Mouse (Mus musculus): ENCODE results near the gene Pramel6. TPM values are rescaled to one million over a fixed set of nuclear protein-coding genes. Genes with fewer than 3 reads are reported as not detected.
"Not testable (repeated sequence)": the region's sequence is repeated elsewhere in the genome, so short reads cannot be mapped to it uniquely, and the experiment has no call there.

Pramel6 gene
- total RNA-seq (2014; rRNA removed): not detected in 2 replicates
- polyA plus RNA-seq (2015; fragmentation: Nextera tagmentation; extraction: Ambion mirVana): not detected in 2 replicates

- H3K27ac ChIP-seq (ENCODE audit: low read depth, low read length): no peak within 1 kb of the TSS
- ATAC-seq (no peak), DNase-seq (no peak)
- WGBS: 91% methylated on average over 6 of the region's 6 CpGs
- no peaks in the 10 kb centered on the region for H3K27me3 ChIP-seq (ENCODE audit: insufficient read depth, low read length)
- H3K36me3 ChIP-seq (ENCODE audit: insufficient read depth): no peaks in the 10 kb centered on the region
- H3K4me3 ChIP-seq (ENCODE audit: low read depth, low read length): no peak within 1 kb of the TSS
- no peak within 1 kb of the TSS for H3K4me2 ChIP-seq (ENCODE audit: low read depth)
- H3K4me1 ChIP-seq (ENCODE audit: insufficient read depth): no peaks in the 10 kb centered on the region
- TF ChIP-seq CTCF (IDR thresholded peaks at IDR 0.05; ENCODE audit: low read depth): no peak
- H3K9ac ChIP-seq: no peak within 1 kb of the TSS
- H3K9me3 ChIP-seq (ENCODE audit: low read length): 0 out of 2 replicates have a peak, but pooled peaks cover 3% of the 10 kb centered on the region
Observed at GRCm38 (mm10) chr2:87506265-87506664, at the start of gene Pramel6. TSS of gene Pramel6 (plus strand) at chr2:87506565.

GRCm38 (mm10) chr2:87461769-87462168 lies 44.6 kb upstream of the Pramel6 start:
- Histone ChIP-seq H3K27me3 (ENCODE audit: insufficient read depth, low read length) (no peaks in the 10 kb centered on the region), H3K4me1 (ENCODE audit: insufficient read depth) (no peaks in the 10 kb centered on the region), H3K4me2 (ENCODE audit: low read depth) (no peak overlapping the region), H3K9me3 (ENCODE audit: low read length) (no peaks in the 10 kb centered on the region), H3K4me3 (ENCODE audit: low read depth, low read length) (no peak overlapping the region), H3K27ac (ENCODE audit: low read depth, low read length) (no peak overlapping the region), H3K9ac (no peak overlapping the region), H3K36me3 (ENCODE audit: insufficient read depth) (no peaks in the 10 kb centered on the region)
- WGBS: 93% methylated on average over 4 of the region's 4 CpGs
- TF ChIP-seq CTCF (IDR thresholded peaks at IDR 0.05; ENCODE audit: low read depth): no peak
- no peak for DNase-seq
- no peak for ATAC-seq

DNA sequence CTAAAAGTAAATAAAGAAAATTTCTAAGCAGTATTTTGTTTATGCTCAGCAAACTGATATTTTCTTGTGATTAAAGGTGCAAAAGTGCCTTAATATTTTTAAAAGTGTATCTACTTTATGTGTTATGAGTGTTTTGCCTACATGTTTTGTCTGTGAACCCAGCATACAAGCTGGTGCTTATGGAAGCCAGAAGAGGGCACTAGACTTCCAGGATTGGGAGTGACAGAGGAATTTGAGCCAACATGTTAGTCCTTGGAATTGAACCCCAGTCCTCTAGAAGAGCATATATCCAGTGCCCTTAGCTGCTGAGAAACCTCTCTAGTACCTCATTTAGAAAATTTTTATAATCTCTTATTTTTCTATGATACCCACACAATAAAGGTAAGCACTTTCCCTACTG lies 26.2 kb upstream of the Pramel6 start:
- no peak for TF ChIP-seq CTCF (IDR thresholded peaks at IDR 0.05; ENCODE audit: low read depth)
- H3K36me3 ChIP-seq (ENCODE audit: insufficient read depth): no peaks in the 10 kb centered on the region
- H3K9me3 ChIP-seq (ENCODE audit: low read length): no peaks in the 10 kb centered on the region
- H3K27ac ChIP-seq (ENCODE audit: low read depth, low read length): no peak overlapping the region
- ATAC-seq (no peak), DNase-seq (no peak)
- no peaks in the 10 kb centered on the region for H3K27me3 ChIP-seq (ENCODE audit: insufficient read depth, low read length)
- no peak overlapping the region for H3K4me3 ChIP-seq (ENCODE audit: low read depth, low read length)
- no peak overlapping the region for H3K9ac ChIP-seq
- no peaks in the 10 kb centered on the region for H3K4me1 ChIP-seq (ENCODE audit: insufficient read depth)
- H3K4me2 ChIP-seq (ENCODE audit: low read depth): no peak overlapping the region

DNA sequence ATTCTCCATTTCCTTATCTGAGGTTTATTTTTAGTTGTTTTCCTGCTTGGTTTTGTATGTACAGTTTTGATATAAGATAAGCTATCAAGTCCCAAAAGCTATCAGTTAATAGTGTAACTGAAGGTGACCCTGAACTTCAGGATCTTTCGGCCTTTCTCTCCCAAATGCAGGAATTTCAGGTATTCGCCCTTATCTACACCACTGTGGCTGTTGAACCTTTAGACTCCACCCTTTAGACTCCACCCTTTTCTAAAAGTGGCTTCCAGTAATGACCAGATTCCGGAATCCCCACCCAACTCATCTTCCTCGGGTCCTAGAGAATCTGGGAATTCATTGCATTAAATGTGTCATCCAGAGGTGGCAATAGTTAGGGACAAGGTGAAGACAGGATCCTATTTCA lies 25.2 kb upstream of the Pramel6 start:
- ATAC-seq (no peak), DNase-seq (no peak)
- Histone ChIP-seq H3K4me2 (ENCODE audit: low read depth) (no peak overlapping the region), H3K27ac (ENCODE audit: low read depth, low read length) (no peak overlapping the region), H3K9me3 (ENCODE audit: low read length) (no peaks in the 10 kb centered on the region), H3K36me3 (ENCODE audit: insufficient read depth) (no peaks in the 10 kb centered on the region), H3K4me1 (ENCODE audit: insufficient read depth) (no peaks in the 10 kb centered on the region), H3K27me3 (ENCODE audit: insufficient read depth, low read length) (no peaks in the 10 kb centered on the region), H3K4me3 (ENCODE audit: low read depth, low read length) (no peak overlapping the region), H3K9ac (no peak overlapping the region)
- no peak for TF ChIP-seq CTCF (IDR thresholded peaks at IDR 0.05; ENCODE audit: low read depth)
- 84% methylated on average over 4 of the region's 4 CpGs for WGBS

DNA sequence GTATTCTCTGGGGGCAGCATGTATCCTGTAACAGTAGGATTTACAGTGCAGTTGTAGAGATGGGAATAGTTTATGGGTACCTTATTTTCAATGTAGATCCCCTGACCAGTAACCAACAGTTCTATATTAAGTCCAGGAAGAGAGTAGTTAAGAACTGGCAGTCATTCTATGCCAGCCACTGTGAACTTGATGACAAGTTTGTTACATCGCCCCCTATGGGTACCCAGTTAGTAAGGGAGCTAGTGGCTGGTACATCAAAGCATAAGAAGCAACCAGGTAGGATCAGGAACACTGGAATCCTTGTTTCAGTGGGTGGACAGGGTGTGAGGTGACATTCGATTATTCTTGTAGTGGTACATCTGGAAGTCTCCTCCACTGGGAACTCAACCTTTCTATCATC lies 24.1 kb upstream of the Pramel6 start:
- DNase-seq: no peak
- Histone ChIP-seq H3K4me3 (ENCODE audit: low read depth, low read length) (no peak overlapping the region), H3K27ac (ENCODE audit: low read depth, low read length) (no peak overlapping the region), H3K36me3 (ENCODE audit: insufficient read depth) (no peaks in the 10 kb centered on the region), H3K4me2 (ENCODE audit: low read depth) (no peak overlapping the region), H3K27me3 (ENCODE audit: insufficient read depth, low read length) (no peaks in the 10 kb centered on the region), H3K9ac (no peak overlapping the region), H3K9me3 (ENCODE audit: low read length) (no peaks in the 10 kb centered on the region), H3K4me1 (ENCODE audit: insufficient read depth) (no peaks in the 10 kb centered on the region)
- ATAC-seq: no peak
- 86% methylated on average over 2 of the region's 2 CpGs for WGBS
- TF ChIP-seq CTCF (IDR thresholded peaks at IDR 0.05; ENCODE audit: low read depth): no peak

DNA sequence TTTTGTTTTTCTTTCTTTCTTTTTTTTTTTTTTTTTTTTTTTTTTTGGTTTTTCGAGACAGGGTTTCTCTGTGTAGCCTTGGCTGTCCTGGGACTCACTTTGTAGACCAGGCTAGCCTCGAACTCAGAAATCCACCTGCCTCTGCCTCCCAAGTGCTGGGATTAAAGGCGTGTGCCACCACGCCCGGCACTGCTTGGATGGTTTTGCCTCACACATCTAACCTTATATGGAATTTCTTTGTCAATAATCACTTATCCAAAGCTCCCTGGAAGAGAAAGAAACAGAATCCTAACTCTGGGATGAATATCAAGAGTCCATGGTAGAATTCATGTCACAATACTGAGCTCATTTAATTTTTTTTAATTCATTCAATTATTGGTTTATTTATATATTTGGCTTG lies 9.4 kb upstream of the Pramel6 start, which contains the start of gene Pramel7:
Gene Pramel7 (minus strand): TSS at position 101 of the 400 bp plus-strand sequence.
- DNase-seq; H3K36me3 ChIP-seq (ENCODE audit: insufficient read depth); H3K4me3 ChIP-seq (ENCODE audit: low read depth, low read length); H3K4me2 ChIP-seq (ENCODE audit: low read depth); H3K9me3 ChIP-seq (ENCODE audit: low read length); H3K4me1 ChIP-seq (ENCODE audit: insufficient read depth); H3K27ac ChIP-seq (ENCODE audit: low read depth, low read length); ATAC-seq; H3K9ac ChIP-seq; H3K27me3 ChIP-seq (ENCODE audit: insufficient read depth, low read length): not testable (repeated sequence)
- 98% methylated on average over 3 of the region's 5 CpGs for WGBS

- Histone ChIP-seq H3K9ac (no peak overlapping the region), H3K27ac (ENCODE audit: low read depth, low read length) (no peak overlapping the region), H3K27me3 (ENCODE audit: insufficient read depth, low read length) (no peaks in the 10 kb centered on the region), H3K4me2 (ENCODE audit: low read depth) (no peak overlapping the region), H3K36me3 (ENCODE audit: insufficient read depth) (no peaks in the 10 kb centered on the region), H3K4me1 (ENCODE audit: insufficient read depth) (no peaks in the 10 kb centered on the region), H3K9me3 (ENCODE audit: low read length) (no peaks in the 10 kb centered on the region), H3K4me3 (ENCODE audit: low read depth, low read length) (no peak overlapping the region)
- 94% methylated on average over 2 of the region's 2 CpGs for WGBS
- DNase-seq (no peak), ATAC-seq (no peak)
- TF ChIP-seq CTCF (IDR thresholded peaks at IDR 0.05; ENCODE audit: low read depth): no peak
Observed at GRCm38 (mm10) chr2:87515046-87515445, 8.7 kb downstream of the Pramel6 start.
